Mouse (Mus musculus) 3T3-L1 (cell line): Measurements from ENCODE around the gene Plcb4.

ENCODE experiments used
- DNase-seq: peaks from one replicate; pipeline ENCODE4 v3.0.0-alpha.2; 2015; ENCODE audit warnings: low read depth, low spot score

Gene Plcb4

DNA sequence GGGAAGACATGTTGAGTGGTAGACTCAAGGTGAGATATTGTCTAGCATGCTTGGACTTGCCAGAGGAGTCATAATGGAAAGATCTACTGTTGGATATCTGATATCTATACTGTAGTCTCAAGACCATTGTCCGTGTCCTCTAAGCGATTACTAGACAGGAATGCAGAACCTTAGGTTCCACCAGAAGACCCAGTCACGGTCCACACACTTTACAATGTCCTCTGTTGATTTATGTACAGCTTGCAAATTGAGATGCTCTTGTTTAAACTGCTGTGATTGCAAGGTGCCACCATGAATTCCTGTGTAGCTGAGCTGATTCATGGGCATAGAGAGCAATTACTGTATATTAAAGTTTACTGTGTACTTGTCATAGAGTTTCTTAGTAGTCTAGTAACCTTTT lies 98.7 kb downstream of the Plcb4 start:
- DNase-seq, result no peak

DNA sequence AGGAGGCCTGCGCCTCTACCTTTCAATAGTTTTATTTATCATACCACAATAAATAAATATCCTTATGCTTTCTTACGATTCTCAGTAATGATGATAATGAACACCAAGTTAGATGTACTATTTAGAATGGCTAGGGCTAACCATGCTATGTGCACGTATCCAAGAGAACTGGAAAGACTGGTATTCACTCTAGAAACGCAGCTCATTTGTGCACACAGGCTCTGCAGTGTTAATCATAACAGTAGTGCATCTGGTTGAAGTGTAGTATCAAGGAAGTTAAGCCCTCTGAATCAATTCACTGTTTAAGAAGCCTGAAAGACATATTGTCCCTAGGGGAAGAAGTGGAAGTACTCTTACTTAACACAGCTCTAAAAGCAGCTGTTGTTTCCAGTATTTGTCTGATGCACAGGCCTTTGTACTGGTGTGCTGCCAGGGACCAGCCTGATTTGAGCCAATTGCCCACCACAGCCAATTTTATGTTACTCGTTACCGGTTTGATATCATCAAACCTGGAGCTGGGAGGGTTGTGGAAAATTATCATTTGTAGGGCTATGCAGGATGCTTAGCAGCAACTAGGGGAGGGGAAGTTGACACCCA lies 100.8 kb downstream of the Plcb4 start:
- no peak for DNase-seq

DNA sequence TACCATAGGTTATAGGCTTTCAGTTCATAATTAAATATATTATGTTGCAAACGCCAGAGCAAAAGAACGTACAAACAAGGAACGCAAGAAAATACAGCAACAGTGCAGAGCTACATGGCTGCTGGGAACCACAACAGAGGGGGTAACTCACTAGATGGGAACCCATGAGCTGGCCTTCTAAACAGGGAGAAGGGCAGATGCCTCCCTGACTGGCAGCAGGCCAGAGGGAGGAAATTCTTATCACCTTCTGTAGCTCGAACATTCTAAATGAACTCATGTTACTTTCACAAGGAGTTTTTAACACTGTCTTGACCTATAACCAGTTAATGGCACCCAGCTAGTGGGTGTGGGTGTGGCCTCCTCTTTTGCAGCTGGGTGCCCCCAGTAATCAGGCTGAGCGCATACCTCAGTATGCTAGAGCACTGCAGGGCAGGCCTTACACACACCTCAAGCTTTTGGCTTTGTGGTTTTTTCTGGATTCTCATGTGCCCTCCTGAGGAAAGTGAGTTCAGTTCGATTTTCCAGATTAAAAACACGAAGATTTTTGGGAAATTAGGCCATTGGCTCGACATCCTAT lies 102.5 kb downstream of the Plcb4 start:
- DNase-seq, result no peak

DNA sequence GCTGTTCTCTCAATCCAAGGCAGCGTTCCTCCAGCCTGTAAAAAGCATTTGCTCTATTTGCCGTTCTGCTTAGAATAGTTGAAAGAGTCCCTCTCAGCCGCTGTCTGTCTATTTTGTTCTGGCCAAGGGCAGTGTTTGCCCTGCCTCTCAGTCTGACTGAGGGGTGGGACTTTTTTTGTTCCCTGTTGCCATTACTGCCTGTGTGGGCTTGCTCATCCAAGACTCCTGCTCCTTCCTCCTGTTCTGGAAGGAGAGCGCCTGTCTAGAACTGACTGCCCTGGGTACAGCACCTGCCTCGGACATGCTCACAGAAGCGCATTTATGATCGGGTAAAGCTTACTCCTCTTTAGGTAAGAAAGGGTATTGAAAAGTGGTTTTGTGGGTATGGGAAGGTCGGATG lies 105.9 kb downstream of the Plcb4 start:
- DNase-seq, result no peak

DNA sequence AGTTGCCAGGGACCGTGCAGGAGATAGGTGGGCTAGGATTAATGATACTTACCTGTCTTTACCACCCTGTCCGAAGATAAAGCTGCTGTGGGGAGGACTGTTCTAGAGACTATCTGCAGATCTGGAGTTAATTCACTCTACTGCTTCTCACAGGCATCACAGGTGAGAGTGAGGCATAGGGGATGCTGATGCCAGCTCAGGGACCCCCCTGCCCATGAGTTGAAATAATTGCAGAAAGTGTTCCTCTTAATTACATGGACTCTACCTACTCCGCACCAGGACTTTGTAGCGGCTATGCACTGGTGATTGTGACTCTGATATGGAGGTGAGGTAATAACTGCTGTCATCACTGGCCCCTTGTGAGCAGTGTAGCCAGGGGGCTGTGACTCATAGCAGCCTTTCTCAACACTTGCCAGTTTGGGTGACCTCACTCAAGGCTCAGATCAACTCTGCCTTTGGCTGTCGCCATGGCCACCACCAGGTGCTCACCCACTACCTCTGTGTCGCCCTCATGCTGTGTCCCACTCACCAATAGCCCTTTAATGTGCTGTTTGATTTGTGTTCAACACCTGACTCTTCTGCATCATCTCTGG lies 107.8 kb downstream of the Plcb4 start:
- DNase-seq, result peak; percentile 84

DNA sequence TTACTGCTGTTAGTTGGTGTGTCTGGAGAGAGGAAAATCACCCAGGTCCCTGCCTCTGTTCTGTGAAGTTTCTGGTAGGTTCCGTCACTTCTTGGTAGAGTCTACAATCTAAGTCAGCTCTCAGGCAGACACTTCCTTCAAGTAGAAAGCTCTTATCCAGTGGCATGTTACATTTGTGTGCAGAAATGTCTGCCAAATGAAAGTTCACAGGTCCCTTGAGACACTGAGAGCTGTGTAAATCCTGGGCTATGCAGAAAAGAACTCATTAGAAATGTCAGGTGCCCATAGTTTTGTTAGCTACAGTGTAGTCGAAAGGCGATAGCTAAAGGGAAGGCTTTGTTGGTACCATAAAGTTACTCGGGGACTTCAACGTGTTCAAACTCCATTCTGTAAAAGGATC lies 108.7 kb downstream of the Plcb4 start:
- peak; percentile 62 for DNase-seq

GRCm38 (mm10) chr2:135769701-135770100 lies 110.9 kb downstream of the Plcb4 start:
- DNase-seq, result no peak

DNA sequence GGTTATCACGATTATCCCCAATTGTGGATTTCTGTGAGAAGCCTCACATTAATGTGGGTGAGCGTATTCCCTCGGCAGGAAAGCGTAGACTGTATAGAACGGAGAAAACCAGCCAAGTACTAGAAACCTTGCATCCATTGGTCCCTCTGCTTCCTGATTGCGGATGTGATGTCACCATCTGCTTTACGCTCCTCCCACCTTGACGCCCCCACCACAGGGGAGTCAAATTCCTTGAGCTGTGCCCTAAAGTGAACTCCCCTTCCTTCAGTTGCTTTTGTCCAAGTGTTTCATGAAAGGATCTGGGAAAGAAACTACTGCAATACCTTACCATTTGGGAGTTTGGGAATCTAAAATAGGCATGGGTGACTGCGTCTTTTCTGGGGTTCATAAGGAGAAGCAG lies 111.4 kb downstream of the Plcb4 start:
- no peak for DNase-seq

- DNase-seq, result peak; percentile 77
These were observed 114.6 kb downstream of the Plcb4 start for GRCm38 (mm10) chr2:135773194-135773972.

- DNase-seq, result no peak
These were observed 116.2 kb downstream of the Plcb4 start for GRCm38 (mm10) chr2:135775026-135775425.

DNA sequence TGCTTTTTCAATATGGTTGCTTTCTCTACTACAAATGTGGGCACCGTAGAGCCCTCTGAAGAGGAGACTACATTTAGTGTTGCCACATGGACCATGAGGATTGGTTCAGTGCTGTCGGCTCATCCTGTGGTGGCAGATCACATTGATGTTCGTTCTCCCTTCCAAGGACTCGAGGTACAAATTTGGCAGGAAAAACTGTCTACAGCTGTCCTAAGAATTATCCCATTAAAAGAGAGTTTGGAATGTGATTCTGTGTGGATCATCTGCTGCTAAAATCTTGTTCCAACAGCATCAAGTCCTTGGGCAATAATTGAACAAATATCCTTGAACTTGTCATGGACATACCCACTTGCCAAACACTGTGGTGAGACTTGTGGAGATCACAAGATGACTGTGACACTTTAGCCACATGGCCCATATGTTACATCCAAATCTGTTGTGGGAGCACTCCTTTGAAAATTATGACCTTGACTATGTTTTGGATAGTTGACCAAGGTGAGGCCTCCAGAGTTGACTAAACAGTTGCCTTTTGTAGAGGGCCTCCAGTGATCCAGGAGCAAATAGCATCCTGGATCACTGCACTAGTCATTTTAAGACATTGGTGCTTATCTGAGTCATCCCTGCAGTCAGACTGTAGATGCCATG lies 117.4 kb downstream of the Plcb4 start:
- DNase-seq, result no peak

GRCm38 (mm10) chr2:135781391-135781790 lies 122.6 kb downstream of the Plcb4 start:
- no peak for DNase-seq

- DNase-seq, result no peak
These were observed 128.6 kb downstream of the Plcb4 start for GRCm38 (mm10) chr2:135787415-135787814.

DNA sequence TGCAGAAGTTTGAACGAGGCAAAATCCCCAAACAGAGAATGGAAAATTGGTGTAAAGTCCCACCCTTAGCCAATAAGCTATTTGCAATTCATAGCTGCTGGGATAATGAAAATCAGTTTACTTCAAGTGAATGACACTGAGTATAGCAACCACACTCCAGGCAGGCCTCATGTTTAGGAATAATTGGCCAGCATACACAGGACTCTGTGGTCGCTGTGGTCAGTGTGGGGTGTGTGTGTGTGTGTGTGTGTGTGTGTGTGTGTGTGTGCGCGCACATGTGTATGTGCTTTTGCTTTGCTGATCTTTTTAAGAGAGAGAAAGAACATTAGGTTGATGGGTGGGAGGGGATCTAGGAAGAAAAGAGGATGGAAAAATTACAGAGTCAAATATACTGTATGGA lies 134.1 kb downstream of the Plcb4 start:
- no peak for DNase-seq

DNA sequence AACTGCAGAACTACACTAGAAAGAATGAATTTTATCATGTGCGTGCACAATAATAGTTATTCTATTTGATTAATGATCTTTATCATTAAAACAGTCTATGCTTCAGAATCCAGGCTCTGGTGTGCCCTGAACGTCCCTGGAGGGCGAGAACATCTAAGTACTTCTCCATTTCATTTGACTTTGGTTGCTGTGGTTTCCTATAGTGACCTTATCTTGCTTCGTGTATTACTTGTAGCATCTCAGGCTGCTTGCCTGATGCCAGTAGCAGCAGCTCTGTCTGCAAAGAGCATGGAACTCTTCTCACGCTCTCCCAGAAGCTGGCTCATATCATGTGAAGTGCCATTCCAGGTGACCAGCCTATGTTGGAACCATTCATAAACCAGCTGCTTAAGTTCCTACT lies 137.9 kb downstream of the Plcb4 start:
- no peak for DNase-seq

GRCm38 (mm10) chr2:135797677-135798546 lies 139.1 kb downstream of the Plcb4 start:
- peak; percentile 36 for DNase-seq

DNA sequence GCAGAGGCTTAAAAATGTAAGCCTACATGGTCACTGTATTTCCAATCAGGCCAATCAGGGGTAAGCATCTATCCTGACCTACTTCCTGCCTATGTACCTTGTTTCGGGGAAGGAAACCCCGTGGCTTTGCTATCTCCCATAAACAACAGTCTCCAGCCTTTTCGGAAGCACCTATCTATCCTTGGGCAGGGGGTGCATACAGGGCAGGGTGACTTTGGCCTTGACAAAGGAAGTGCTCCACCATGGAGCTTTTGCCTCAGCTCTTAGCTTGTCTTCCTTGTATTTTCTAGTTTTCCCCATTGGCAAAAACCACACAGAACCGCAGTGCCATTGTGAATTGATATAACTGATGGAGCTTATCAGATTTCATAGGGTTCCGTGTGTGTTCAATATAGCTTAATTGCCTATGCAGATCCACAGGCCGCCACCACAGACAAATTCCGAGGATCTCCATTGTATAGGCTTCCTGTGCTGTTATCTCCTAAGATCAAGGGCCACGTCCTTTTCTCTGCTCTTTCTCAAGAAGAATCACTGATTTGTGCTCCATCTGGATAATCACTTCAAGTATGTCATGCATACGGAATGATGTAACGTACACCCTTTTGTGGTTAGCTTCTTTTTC lies 140.4 kb downstream of the Plcb4 start:
- DNase-seq, result no peak

- DNase-seq, result no peak
These were observed 141.6 kb downstream of the Plcb4 start for GRCm38 (mm10) chr2:135800385-135800784.

DNA sequence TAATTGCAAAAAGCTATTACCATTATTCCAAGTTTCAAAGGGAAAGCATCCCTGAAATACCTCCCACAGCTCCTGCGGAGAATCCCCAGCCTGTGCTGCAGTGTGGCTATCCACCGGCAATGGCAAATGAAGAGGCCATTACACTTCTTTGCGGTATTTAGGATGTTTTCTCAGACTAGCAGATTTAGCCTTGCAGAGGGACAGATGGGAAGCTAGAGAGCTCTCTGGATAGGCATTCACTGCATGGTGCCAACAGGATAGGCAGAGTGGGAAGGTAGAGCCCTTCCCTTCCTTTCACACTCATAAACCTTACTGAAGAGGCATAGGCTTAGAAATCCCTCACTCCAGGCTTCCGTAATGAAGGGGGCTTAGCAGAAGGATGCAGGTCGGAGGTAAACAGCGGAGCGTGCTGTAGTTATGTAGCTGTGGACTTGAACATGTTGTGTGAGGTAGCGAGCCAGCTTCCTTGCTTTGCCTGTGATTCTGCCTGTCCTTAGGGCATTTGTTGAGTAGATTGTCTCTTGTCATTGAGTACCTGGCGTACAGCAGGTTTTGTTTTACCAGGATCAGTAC lies 144.2 kb downstream of the Plcb4 start:
- DNase-seq, result no peak
